Mouse (Mus musculus) stomach, embryonic 16.5 days (tissue): Measurements from ENCODE around the gene Aarsd1. TPM values are rescaled to one million over a fixed set of nuclear protein-coding genes. Genes with fewer than 3 reads are reported as not detected.

Source experiments
- ATAC-seq: fragments of 200-750 bp; cut with Nextera tagmentation; 2 replicates; pipeline ENCODE4 v1.8.0; 2017; ENCODE audit warnings: moderate number of reproducible peaks, moderate TSS enrichment; ENCODE audit not compliant: insufficient read depth, low FRiP score
- H3K27ac ChIP-seq: fragments of 300-500 bp; sonication (generic); 2 replicates; pipeline ENCODE4 v1.5.1; 2014; ENCODE audit warnings: low read length
- H3K27me3 ChIP-seq: fragments of 300-500 bp; sonication (generic); 2 replicates; pipeline ENCODE4 v1.6.1; 2014; ENCODE audit warnings: low read length, control low read depth, mixed read lengths; ENCODE audit not compliant: control insufficient read depth, insufficient read depth
- H3K36me3 ChIP-seq: fragments of 300-500 bp; sonication (generic); 2 replicates; pipeline ENCODE4 v1.6.1; 2014; ENCODE audit warnings: low read length; ENCODE audit not compliant: control insufficient read depth, insufficient read depth
- H3K4me1 ChIP-seq: fragments of 300-500 bp; sonication (generic); 2 replicates; pipeline ENCODE4 v1.6.1; 2014; ENCODE audit warnings: low read length, control low read depth, mixed read lengths; ENCODE audit not compliant: control insufficient read depth, insufficient read depth
- H3K4me2 ChIP-seq: fragments of 300-500 bp; sonication (generic); 2 replicates; pipeline ENCODE4 v1.6.1; 2014; ENCODE audit warnings: low read depth, low read length, mixed read lengths
- H3K4me3 ChIP-seq: fragments of 300-500 bp; sonication (generic); replicated peaks from 2 replicates; pipeline ENCODE4 v1.5.1; 2014; ENCODE audit warnings: mild to moderate bottlenecking, low read length
- H3K9ac ChIP-seq: fragments of 300-500 bp; sonication (generic); 2 replicates; pipeline ENCODE4 v1.6.1; 2014; ENCODE audit warnings: low read length
- H3K9me3 ChIP-seq: fragments of 300-500 bp; sonication (generic); replicated peaks from 2 replicates; pipeline ENCODE4 v1.6.1; 2016; ENCODE audit warnings: low read length, control low read depth; ENCODE audit not compliant: control insufficient read depth
- WGBS: fragments of 180-500 bp; shearing (Covaris S2); extraction: QIAGEN DNeasy Blood & Tissue Kit; methylation state at CpG from one replicate; pipeline ENCODE4 v1.1.7; 2014; 5-methylcytosine and 5-hydroxymethylcytosine counted together
- microRNA-seq: library from miRNA; unstranded; fragments of <30 nt; microRNA quantifications from one replicate; pipeline ENCODE4, GENCODE M21; 2016
- polyA plus RNA-seq: library from polyadenylated mRNA; unstranded; fragments of >200 nt; fragmentation: Nextera tagmentation; extraction: Ambion mirVana; gene quantifications from 2 replicates; pipeline ENCODE4 v1.2.1, GENCODE M21; 2015

The Aarsd1 gene
- polyA plus RNA-seq, 1 experiment from 2014 or later = 58.0 TPM

GRCm38 (mm10) chr11:101370141-101370540, 47.3 kb downstream of the Aarsd1 start:
- WGBS = 61% methylated on average over 5 of the region's 5 CpGs
- H3K9me3 ChIP-seq = no peaks in the 10 kb centered on the region
- H3K4me1 ChIP-seq = no peaks in the 10 kb centered on the region
- no peak overlapping the region for H3K4me3 ChIP-seq
- no peaks in the 10 kb centered on the region for H3K27me3 ChIP-seq
- H3K9ac ChIP-seq = no peak overlapping the region
- H3K36me3 ChIP-seq = no peaks in the 10 kb centered on the region
- no peak for ATAC-seq
- H3K4me2 ChIP-seq = no peak overlapping the region
- no peak overlapping the region for H3K27ac ChIP-seq

- 82% methylated on average over 8 of the region's 8 CpGs for WGBS
- Histone ChIP-seq H3K27ac (no peak within 1 kb of the TSS), H3K4me1 (no peaks in the 10 kb centered on the region), H3K27me3 (no peaks in the 10 kb centered on the region), H3K36me3 (no peaks in the 10 kb centered on the region), H3K4me2 (no peak within 1 kb of the TSS), H3K9me3 (no peaks in the 10 kb centered on the region), H3K9ac (no peak within 1 kb of the TSS), H3K4me3 (no peak within 1 kb of the TSS)
- no peak for ATAC-seq
Observed at GRCm38 (mm10) chr11:101367326-101367935, 50.0 kb downstream of the Aarsd1 start, which contains the start of gene G6pc. Gene G6pc (plus strand): TSS chr11:101367561.

- no peaks in the 10 kb centered on the region for H3K4me1 ChIP-seq
- H3K4me3 ChIP-seq = no peak overlapping the region
- ATAC-seq = no peak
- no peak overlapping the region for H3K27ac ChIP-seq
- WGBS = 47% methylated on average over 5 of the region's 5 CpGs
- H3K36me3 ChIP-seq = no peaks in the 10 kb centered on the region
- H3K27me3 ChIP-seq = no peaks in the 10 kb centered on the region
- H3K4me2 ChIP-seq = no peak overlapping the region
- no peaks in the 10 kb centered on the region for H3K9me3 ChIP-seq
- no peak overlapping the region for H3K9ac ChIP-seq
Observed at GRCm38 (mm10) chr11:101364531-101364931, 52.9 kb downstream of the Aarsd1 start.

GRCm38 (mm10) chr11:101360651-101361113, 56.7 kb downstream of the Aarsd1 start:
- Histone ChIP-seq H3K4me1 (no peaks in the 10 kb centered on the region), H3K27ac (no peak overlapping the region), H3K27me3 (no peaks in the 10 kb centered on the region), H3K9me3 (no peaks in the 10 kb centered on the region), H3K9ac (no peak overlapping the region), H3K4me2 (no peak overlapping the region), H3K4me3 (no peak overlapping the region), H3K36me3 (no peaks in the 10 kb centered on the region)
- 36% methylated on average over 3 of the region's 3 CpGs for WGBS
- no peak for ATAC-seq

GRCm38 (mm10) chr11:101359776-101360175, 57.6 kb downstream of the Aarsd1 start:
- Histone ChIP-seq H3K4me3 (no peak overlapping the region), H3K36me3 (no peaks in the 10 kb centered on the region), H3K27me3 (no peaks in the 10 kb centered on the region), H3K4me1 (no peaks in the 10 kb centered on the region), H3K4me2 (no peak overlapping the region), H3K9ac (no peak overlapping the region), H3K9me3 (no peaks in the 10 kb centered on the region), H3K27ac (no peak overlapping the region)
- ATAC-seq = no peak
- WGBS = 67% methylated on average over 9 of the region's 9 CpGs

- H3K27me3 ChIP-seq = no peaks in the 10 kb centered on the region
- H3K4me1 ChIP-seq = no peaks in the 10 kb centered on the region
- no peak overlapping the region for H3K27ac ChIP-seq
- no peak overlapping the region for H3K9ac ChIP-seq
- no peak for ATAC-seq
- 70% methylated on average over 3 of the region's 3 CpGs for WGBS
- H3K9me3 ChIP-seq = no peaks in the 10 kb centered on the region
- H3K36me3 ChIP-seq = no peaks in the 10 kb centered on the region
- H3K4me3 ChIP-seq = no peak overlapping the region
- H3K4me2 ChIP-seq = no peak overlapping the region
Observed at GRCm38 (mm10) chr11:101357505-101358182, 59.8 kb downstream of the Aarsd1 start.

Small RNA genes lying within 50 kb of the gene (microRNA-seq; reads per million reads assigned to microRNA genes)
- not detected for gene Mir6929

Other genes with a start within 250 kb of the Aarsd1 start
- 2.3 and 2.6 TPM in 2 replicates for gene Cntnap1, start 247.1 kb downstream of the Aarsd1 start, polyA plus RNA-seq
- 17.6 and 18.7 TPM in 2 replicates for gene Plekhh3, start 246.3 kb downstream of the Aarsd1 start, polyA plus RNA-seq
- 0.26 and 0.43 TPM in 2 replicates for gene Ccr10, start 242.2 kb downstream of the Aarsd1 start, polyA plus RNA-seq
- 18.5 and 21.8 TPM in 2 replicates for gene Ezh1, start 191.2 kb downstream of the Aarsd1 start, polyA plus RNA-seq
- gene Ramp2, start 171.6 kb downstream of the Aarsd1 start, polyA plus RNA-seq = 95.8 and 106 TPM in 2 replicates
- gene Vps25, start 163.9 kb downstream of the Aarsd1 start, polyA plus RNA-seq = 133 and 141 TPM in 2 replicates
- 23.5 and 28.0 TPM in 2 replicates for gene Wnk4, start 157.0 kb downstream of the Aarsd1 start, polyA plus RNA-seq
- gene Cntd1, start 138.6 kb downstream of the Aarsd1 start, polyA plus RNA-seq = 0.70 and 1.2 TPM in 2 replicates
- gene Coa3, start 138.5 kb downstream of the Aarsd1 start, polyA plus RNA-seq = 194 and 197 TPM in 2 replicates
- gene Becn1, start 115.3 kb downstream of the Aarsd1 start, polyA plus RNA-seq = 143 and 147 TPM in 2 replicates
- gene Psme3, start 101.4 kb downstream of the Aarsd1 start, polyA plus RNA-seq = 98.2 and 107 TPM in 2 replicates
- 0.97 and 1.4 TPM in 2 replicates for gene Aoc2, start 92.6 kb downstream of the Aarsd1 start, polyA plus RNA-seq
- gene Aoc3, start 87.0 kb downstream of the Aarsd1 start, polyA plus RNA-seq = 3.5 TPM in 2 replicates
- gene G6pc, start 50.1 kb downstream of the Aarsd1 start, polyA plus RNA-seq = 0.09 and 0.15 TPM in 2 replicates
- gene Gm27029, start 7.2 kb upstream of the Aarsd1 start, polyA plus RNA-seq = 7.5 and 10.8 TPM in 2 replicates
- 17.6 and 19.0 TPM in 2 replicates for gene Rundc1, start 7.5 kb upstream of the Aarsd1 start, polyA plus RNA-seq
- 16.3 and 26.9 TPM in 2 replicates for gene Ptges3l, start 7.7 kb upstream of the Aarsd1 start, polyA plus RNA-seq
- gene Rpl27, start 24.7 kb upstream of the Aarsd1 start, polyA plus RNA-seq = 241 and 276 TPM in 2 replicates
- 26.3 and 26.8 TPM in 2 replicates for gene Ifi35, start 30.8 kb upstream of the Aarsd1 start, polyA plus RNA-seq
- 10.7 and 11.9 TPM in 2 replicates for gene Rnd2, start 47.4 kb upstream of the Aarsd1 start, polyA plus RNA-seq
- 67.1 and 73.8 TPM in 2 replicates for gene Vat1, start 48.6 kb upstream of the Aarsd1 start, polyA plus RNA-seq
- gene Brca1, start 134.3 kb upstream of the Aarsd1 start, polyA plus RNA-seq = 8.3 and 9.2 TPM in 2 replicates
- 68.7 and 78.4 TPM in 2 replicates for gene Nbr1, start 134.5 kb upstream of the Aarsd1 start, polyA plus RNA-seq
- gene Tmem106a, start 164.6 kb upstream of the Aarsd1 start, polyA plus RNA-seq = 10.3 and 12.4 TPM in 2 replicates
- gene Gm11634, start 181.6 kb upstream of the Aarsd1 start, polyA plus RNA-seq = not detected in 2 replicates
- gene Rdm1, start 209.6 kb upstream of the Aarsd1 start, polyA plus RNA-seq = 39.6 and 40.8 TPM in 2 replicates
- gene Arl4d, start 247.9 kb upstream of the Aarsd1 start, polyA plus RNA-seq = 8.2 and 8.5 TPM in 2 replicates